Comparison of ENCODE assay signal across 13 mouse cellular contexts in the genomic region with DNA sequence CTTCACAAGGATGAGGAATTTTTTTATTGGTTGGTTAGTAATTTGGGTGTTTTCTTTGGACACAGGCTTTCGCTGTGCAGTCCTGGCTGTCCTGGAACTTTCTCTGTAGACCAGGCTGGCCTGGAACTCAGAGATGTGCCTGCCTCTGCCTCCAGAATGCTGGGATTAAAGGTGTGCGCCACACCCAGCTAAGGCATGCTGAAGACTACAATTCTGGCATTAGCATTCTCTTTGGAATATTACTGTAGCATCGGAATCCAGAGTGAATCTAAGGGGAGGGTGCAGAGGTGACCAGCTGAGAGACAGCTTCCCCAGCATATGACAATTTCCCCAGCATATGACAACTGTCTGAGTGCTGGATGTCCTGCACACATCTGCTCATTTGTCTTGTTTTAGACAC.
DNase-seq lines count a peak whose midpoint lies in the region; ATAC-seq and TF ChIP-seq lines count a peak whose summit lies in the region.
"Had no signal": no experiment of that assay in that cellular context is flagged by ENCODE, and none has a peak within 500 bp of the region (broad histone marks: within the 10 kb centered on the region; RNA-seq: fewer than 3 reads in every experiment).

No protein-coding gene starts in this region.

- H3K9ac ChIP-seq in heart, embryonic 13.5 days = peak overlapping the region; percentile 67; the same call in 1 of the 2 replicates
- no peak overlapping the region for H3K9ac ChIP-seq in neural tube, embryonic 15.5 days (replicated peaks)

- H3K36me3 ChIP-seq in heart, embryonic 13.5 days = no peaks in the 10 kb centered on the region
- no peaks in the 10 kb centered on the region for H3K36me3 ChIP-seq in testis, adult 2 months (ENCODE audit: control insufficient read depth, insufficient read depth, low read length)
- H3K36me3 ChIP-seq in limb, embryonic 10.5 days = no peaks in the 10 kb centered on the region
- H3K36me3 ChIP-seq in neural tube, embryonic 15.5 days = no peaks in the 10 kb centered on the region

- no peak for ATAC-seq in heart, embryonic 13.5 days (ENCODE audit: extremely low read depth, insufficient number of reproducible peaks, low FRiP score, low TSS enrichment)
- ATAC-seq in neural tube, embryonic 15.5 days (ENCODE audit: low FRiP score) = no peak

- H3K27ac ChIP-seq in heart, embryonic 13.5 days (replicated peaks) = no peak overlapping the region
- H3K27ac ChIP-seq in testis, adult 2 months (ENCODE audit: control insufficient read depth, insufficient read depth, low read depth, low read length) = peak overlapping the region; percentile 10
- peak overlapping the region; percentile 71 for H3K27ac ChIP-seq in limb, embryonic 10.5 days
- H3K27ac ChIP-seq in neural tube, embryonic 15.5 days (replicated peaks) = peak overlapping the region; percentile 66; the same call in 1 of the 2 replicates
- H3K27ac ChIP-seq: left cerebral cortex, adult 2 months; macrophage had no signal

- DNase-seq in heart, adult 18-20 months = no peak
- no peak for DNase-seq in testis, postnatal 10 days (ENCODE audit: low spot score)
- no peak for DNase-seq in limb, embryonic 10.5 days (ENCODE audit: low spot score)
- DNase-seq in gastrocnemius, postnatal 4 days (ENCODE audit: low spot score in 2 of 2) = no peak
- DNase-seq in cerebellum, adult 8-10 months = no peak
- DNase-seq: gastrocnemius, postnatal 14 days; kidney, postnatal 10 days; right cerebral cortex, postnatal 25 days had no signal

- peaks cover 83% of the 10 kb centered on the region for H3K4me1 ChIP-seq in heart, embryonic 13.5 days
- peaks cover 9% of the 10 kb centered on the region for H3K4me1 ChIP-seq in testis, adult 2 months (ENCODE audit: control insufficient read depth, insufficient read depth, low read length)
- H3K4me1 ChIP-seq in limb, embryonic 10.5 days = peaks cover 69% of the 10 kb centered on the region
- peaks cover 63% of the 10 kb centered on the region for H3K4me1 ChIP-seq in neural tube, embryonic 15.5 days

- no peak overlapping the region for H3K4me3 ChIP-seq in heart, embryonic 13.5 days
- no peak overlapping the region for H3K4me3 ChIP-seq in testis, adult 2 months (ENCODE audit: control insufficient read depth, low read depth, low read length)
- no peak overlapping the region for H3K4me3 ChIP-seq in limb, embryonic 10.5 days
- H3K4me3 ChIP-seq in neural tube, embryonic 15.5 days (replicated peaks) = no peak overlapping the region
- H3K4me3 ChIP-seq: left cerebral cortex, adult 2 months had no signal

- 94% methylated on average over 3 of the region's 3 CpGs for WGBS in heart, embryonic 13.5 days
- 97% methylated on average over 3 of the region's 3 CpGs for WGBS in limb, embryonic 10.5 days
- 88% methylated on average over 3 of the region's 3 CpGs for WGBS in neural tube, embryonic 15.5 days

- TF ChIP-seq POLR2A in testis, adult 2 months (IDR thresholded peaks at IDR 0.05; ENCODE audit: control insufficient read depth, low read depth, low read length) = no peak

- H3K9me3 ChIP-seq in heart, embryonic 13.5 days = no peaks in the 10 kb centered on the region
- no peaks in the 10 kb centered on the region for H3K9me3 ChIP-seq in limb, embryonic 10.5 days (replicated peaks)
- no peaks in the 10 kb centered on the region for H3K9me3 ChIP-seq in neural tube, embryonic 15.5 days (replicated peaks)

- H3K27me3 ChIP-seq in heart, embryonic 13.5 days (replicated peaks) = peaks cover 20% of the 10 kb centered on the region
- H3K27me3 ChIP-seq in testis, adult 2 months (ENCODE audit: control insufficient read depth, insufficient read depth, low read length) = no peaks in the 10 kb centered on the region
- peaks cover 27% of the 10 kb centered on the region for H3K27me3 ChIP-seq in limb, embryonic 10.5 days (ENCODE audit: low read depth, poor library complexity, severe bottlenecking)
- no peaks in the 10 kb centered on the region for H3K27me3 ChIP-seq in neural tube, embryonic 15.5 days (replicated peaks)

- peak overlapping the region; percentile 63 for H3K4me2 ChIP-seq in heart, embryonic 13.5 days
- peak overlapping the region; percentile 39; the same call in 1 of the 2 replicates for H3K4me2 ChIP-seq in neural tube, embryonic 15.5 days

- TF ChIP-seq CTCF in testis, adult 2 months (IDR thresholded peaks at IDR 0.05; ENCODE audit: control insufficient read depth, insufficient read depth, insufficient replicate concordance, low read depth, low read length) = no peak
